Mouse (Mus musculus) thymus, adult 18-20 months (tissue): ENCODE data around the gene Olfr149.
"Not testable (repeated sequence)": the region's sequence is repeated elsewhere in the genome, so short reads cannot be mapped to it uniquely, and the experiment has no call there.

ENCODE experiments used
- DNase-seq, 2 experiments: peaks; one replicate each; pipeline ENCODE4 v3.0.0; 2022; ENCODE audit warnings: mixed read lengths in 2 of 2

Olfr149 gene

GRCm38 (mm10) chr9:39707017-39707416 lies at the start of gene Olfr149:
Olfr149 (minus strand) TSS chr9:39707117.
- DNase-seq = no peak

DNA sequence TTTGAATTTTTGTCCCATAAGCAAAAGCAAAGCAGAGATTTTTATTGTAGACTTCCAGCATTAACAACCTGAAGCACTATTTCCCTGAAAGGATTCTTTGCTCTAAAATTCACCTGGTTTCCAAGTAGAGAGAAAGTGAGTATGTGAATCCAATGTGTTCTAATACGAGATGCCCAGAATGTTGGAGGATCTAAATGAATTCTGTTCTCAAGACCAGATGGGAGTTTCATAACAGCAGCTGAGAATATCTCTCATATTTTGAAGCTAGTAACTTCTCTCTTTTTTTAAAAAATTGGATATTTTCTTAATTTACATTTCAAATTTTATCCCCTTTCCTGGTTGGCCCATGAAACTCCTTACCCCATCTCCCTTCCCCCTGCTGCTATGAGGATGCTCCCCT lies 39.5 kb upstream of the Olfr149 start:
- DNase-seq = no peak

GRCm38 (mm10) chr9:39745949-39746348 lies 39.0 kb upstream of the Olfr149 start, which contains the start of gene Olfr967:
Olfr967 (plus strand) TSS chr9:39746249.
- no peak for DNase-seq

DNA sequence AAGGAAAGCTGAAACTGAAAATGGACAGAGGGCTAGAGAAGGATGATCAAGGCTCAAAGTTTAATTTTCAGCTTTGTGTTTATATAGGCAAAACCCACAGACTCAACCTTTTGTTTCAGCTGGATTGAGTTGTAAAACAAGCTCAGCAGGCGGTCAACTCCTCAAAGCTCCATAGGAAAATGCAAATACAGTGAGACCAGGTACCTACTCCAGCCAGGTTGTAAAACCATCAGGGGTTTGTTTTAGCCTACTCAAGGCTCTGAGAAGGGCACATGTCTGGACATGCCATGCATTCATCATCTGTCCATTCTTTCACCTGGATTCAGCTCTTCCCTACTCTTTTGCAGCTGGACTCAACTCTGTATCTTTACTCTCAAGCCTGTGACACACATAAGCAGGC lies 33.8 kb upstream of the Olfr149 start:
- DNase-seq = no peak

DNA sequence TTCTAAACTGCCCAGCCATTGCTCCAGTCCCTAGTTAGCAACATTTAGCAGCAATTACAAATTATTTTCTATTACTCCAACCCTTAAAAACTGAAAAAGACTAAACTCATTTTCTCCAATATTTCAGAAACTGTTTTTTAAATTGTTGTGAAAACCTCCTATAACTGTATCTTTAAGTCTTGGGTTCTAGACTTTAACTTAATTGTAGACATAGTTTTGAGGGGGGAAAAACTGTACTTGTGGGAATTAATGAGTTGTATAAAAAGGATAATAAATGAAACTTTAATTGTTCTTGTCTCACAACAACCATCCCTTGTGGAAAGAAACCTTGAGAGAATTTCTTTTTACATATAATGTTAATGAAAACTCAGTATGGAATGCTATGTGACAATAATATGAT lies 23.8 kb upstream of the Olfr149 start, which contains the start of gene Olfr150:
Gene Olfr150 (plus strand): TSS at position 301 of the 400 bp plus-strand sequence.
- no peak for DNase-seq

- no peak for DNase-seq
These were observed 4.1 kb upstream of the Olfr149 start, which contains the start of gene Olfr965 for GRCm38 (mm10) chr9:39711053-39711452. Olfr965 (plus strand) TSS chr9:39711353.

DNA sequence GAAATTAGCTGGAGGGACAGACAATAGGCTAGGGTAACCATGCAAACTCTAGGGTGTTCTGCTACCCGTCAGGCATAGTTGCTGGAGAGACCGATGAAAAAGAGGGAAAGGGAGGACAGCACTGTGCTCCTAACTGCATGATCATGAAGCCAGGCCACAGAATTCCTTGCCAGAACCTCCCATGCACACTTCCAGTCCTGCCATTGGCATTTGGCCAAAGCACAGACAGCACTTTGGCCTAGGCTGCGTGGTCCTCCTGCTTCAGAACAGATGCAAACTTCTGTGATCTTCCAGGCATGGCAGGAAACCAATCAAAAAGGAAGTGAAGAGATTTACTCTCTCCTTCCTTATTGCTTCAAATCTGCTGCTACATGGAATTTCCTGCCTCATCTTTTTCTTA lies 2.0 kb upstream of the Olfr149 start:
- DNase-seq = no peak

- DNase-seq = not testable (repeated sequence)
These were observed 5.8 kb downstream of the Olfr149 start for GRCm38 (mm10) chr9:39701123-39701522.

DNA sequence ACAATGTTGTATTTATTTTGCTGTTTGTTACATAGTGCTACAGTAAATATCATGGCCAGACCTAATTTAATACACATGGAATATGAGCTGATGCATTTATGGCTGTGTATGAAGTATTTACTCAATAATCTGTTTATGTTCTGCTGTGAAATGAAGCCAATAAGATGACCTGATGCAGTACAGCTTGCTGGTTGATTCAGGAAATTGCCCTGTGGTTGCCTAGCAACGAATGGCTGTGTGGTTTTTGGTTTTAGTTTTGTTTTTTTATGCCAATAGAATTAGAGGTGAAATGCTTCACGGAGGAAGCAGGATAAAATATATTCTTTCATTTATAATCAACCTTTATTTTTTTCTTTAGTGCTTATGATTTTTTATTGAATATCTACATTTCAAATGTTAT lies 27.6 kb downstream of the Olfr149 start:
- DNase-seq = no peak

GRCm38 (mm10) chr9:39678557-39678956 lies 28.4 kb downstream of the Olfr149 start:
- DNase-seq = no peak

GRCm38 (mm10) chr9:39674820-39675219 lies 32.1 kb downstream of the Olfr149 start:
- no peak for DNase-seq

DNA sequence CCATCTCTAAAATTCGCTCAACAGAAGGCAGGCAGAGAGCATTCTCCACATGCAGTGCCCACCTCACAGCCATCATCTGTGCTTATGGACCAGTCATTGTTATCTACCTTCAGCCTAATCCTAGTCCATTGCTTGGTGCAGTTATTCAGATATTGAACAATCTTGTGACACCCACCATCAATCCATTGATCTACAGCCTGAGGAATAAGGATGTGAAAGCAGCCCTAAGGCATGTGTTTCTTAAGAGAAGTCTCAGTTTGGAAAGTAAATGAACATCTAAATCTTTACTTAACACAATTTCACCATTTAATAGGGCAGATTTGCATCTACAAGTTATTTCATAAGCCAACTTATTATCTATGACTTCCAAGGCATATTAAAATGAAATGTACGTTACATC lies 37.2 kb downstream of the Olfr149 start:
- DNase-seq = no peak

GRCm38 (mm10) chr9:39666905-39667304 lies 40.0 kb downstream of the Olfr149 start, which contains the start of gene Olfr963:
Olfr963 (plus strand) TSS chr9:39667205.
- DNase-seq = no peak

- DNase-seq = no peak
These were observed 52.0 kb downstream of the Olfr149 start for GRCm38 (mm10) chr9:39654756-39655396.
